Mouse (Mus musculus): ENCODE measurements around the gene Cnot6l. TPM values are rescaled to one million over a fixed set of nuclear protein-coding genes. Genes with fewer than 3 reads are reported as not detected.

The Cnot6l gene
- polyA plus RNA-seq (2014; fragmentation: Nextera tagmentation; extraction: Ambion mirVana): 22.3 and 25.2 TPM in 2 replicates

DNA sequence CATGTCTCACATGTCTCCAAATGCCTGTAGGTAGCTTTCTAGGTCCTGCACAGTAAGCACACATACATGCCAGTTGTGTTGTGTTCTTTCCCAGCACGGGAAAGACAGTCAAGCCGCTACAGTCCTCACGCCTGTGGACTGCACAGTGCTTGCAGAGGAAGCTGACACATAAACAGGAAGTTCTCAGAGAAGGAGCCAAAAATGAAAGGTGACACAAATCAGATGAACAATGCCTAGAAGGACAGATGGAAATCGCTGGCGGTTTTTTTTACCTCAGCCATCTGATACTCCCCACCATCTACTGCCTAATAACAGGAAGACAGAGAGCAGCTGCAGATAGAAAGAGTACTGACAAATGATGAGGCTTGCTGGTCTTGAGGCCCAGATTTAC lies at the start of gene Cnot6l:
Cnot6l (minus strand) TSS at position 151 of the 391 bp plus-strand sequence.
- peaks cover 5% of the 10 kb centered on the region; the same call in 1 of the 2 replicates for H3K9me3 ChIP-seq (ENCODE audit: control insufficient read depth, low read length)
- H3K4me2 ChIP-seq (ENCODE audit: low read length): peak within 1 kb of the TSS; percentile 85
- ATAC-seq (replicated peaks; ENCODE audit: low FRiP score, low TSS enrichment, low read depth): no peak
- DNase-seq (ENCODE audit: low spot score): peak; percentile 63
- H3K4me3 ChIP-seq (ENCODE audit: low read depth, low read length): peak within 1 kb of the TSS; percentile 89
- H3K36me3 ChIP-seq (ENCODE audit: control insufficient read depth, insufficient read depth, low read length): no peaks in the 10 kb centered on the region
- peak within 1 kb of the TSS; percentile 99 for H3K27ac ChIP-seq (ENCODE audit: low read depth)
- no peaks in the 10 kb centered on the region for H3K27me3 ChIP-seq (replicated peaks; ENCODE audit: control insufficient read depth, insufficient read depth, low read length)
- WGBS: 22% methylated on average over 5 of the region's 5 CpGs
- peak within 1 kb of the TSS; percentile 97 for H3K9ac ChIP-seq (ENCODE audit: low read length)
- H3K4me1 ChIP-seq (replicated peaks; ENCODE audit: control insufficient read depth, insufficient read depth, low read length): peaks cover 13% of the 10 kb centered on the region

DNA sequence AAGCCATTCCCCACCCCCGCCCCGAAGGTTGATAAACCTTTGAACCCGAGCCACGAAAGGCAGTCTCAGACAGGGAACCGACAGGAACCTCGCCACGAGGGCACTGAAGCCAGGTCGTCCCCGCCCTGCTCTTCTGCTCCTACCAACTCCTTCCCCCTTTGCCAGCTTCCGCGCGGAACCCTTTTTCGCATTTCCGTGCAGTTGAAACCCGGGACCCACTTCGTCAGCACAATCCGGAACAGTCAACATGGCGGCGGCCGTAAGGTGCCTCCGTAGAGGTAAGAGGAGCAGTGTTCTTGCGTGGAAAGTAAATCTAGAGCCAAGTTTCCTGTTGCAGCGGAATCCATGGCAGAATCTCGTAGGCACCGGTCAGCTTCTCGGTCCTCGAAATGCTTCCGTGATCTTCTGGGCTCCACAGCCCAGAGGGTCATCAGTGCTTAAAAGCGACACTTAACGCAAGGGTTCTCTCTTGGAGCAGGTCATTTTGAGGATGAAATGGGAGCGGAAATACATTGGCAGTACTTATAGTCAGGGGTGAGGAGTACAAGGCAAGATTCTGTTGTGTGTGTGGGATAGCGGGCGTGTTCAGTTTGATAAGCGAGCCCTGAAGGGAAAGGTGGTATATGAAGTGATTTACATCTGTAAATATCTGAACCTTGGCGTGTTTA lies 46.1 kb upstream of the Cnot6l start:
- Histone ChIP-seq H3K27ac (ENCODE audit: low read depth) (peak overlapping the region; percentile 76), H3K4me2 (ENCODE audit: low read length) (peak overlapping the region; percentile 80), H3K27me3 (replicated peaks; ENCODE audit: control insufficient read depth, insufficient read depth, low read length) (no peaks in the 10 kb centered on the region), H3K9ac (ENCODE audit: low read length) (peak overlapping the region; percentile 78), H3K4me3 (ENCODE audit: low read depth, low read length) (peak overlapping the region; percentile 99), H3K36me3 (ENCODE audit: control insufficient read depth, insufficient read depth, low read length) (peaks cover 14% of the 10 kb centered on the region), H3K4me1 (replicated peaks; ENCODE audit: control insufficient read depth, insufficient read depth, low read length) (peaks cover 9% of the 10 kb centered on the region; the same call in 1 of the 2 replicates), H3K9me3 (ENCODE audit: control insufficient read depth, low read length) (no peaks in the 10 kb centered on the region)
- WGBS: under 1% methylated on average over 35 of the region's 35 CpGs
- DNase-seq (ENCODE audit: low spot score) (peak; percentile 97), ATAC-seq (replicated peaks; ENCODE audit: low FRiP score, low TSS enrichment, low read depth) (peak; percentile 96)

DNA sequence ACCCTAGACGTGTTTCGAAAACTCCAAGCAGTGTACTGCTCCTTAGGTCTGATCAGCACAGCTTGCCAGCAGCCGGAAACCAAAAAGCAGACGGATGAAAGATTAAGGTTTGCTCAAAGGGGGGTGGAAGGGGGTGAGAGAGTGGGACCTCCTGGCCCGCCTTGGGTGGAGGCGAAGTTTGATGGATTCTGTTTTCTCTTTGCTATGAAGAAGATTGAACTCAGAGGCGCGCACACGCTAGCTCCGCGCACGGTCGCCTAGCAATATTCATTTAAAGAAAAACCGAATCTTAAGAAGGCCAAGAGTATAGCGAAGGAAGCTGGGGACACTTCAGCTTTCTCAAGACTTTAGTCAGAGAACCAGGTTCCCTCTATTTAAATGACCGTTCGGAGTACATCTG lies 45.5 kb upstream of the Cnot6l start, which contains the start of gene Mrpl1:
Mrpl1 (plus strand) TSS at position 35 of the 400 bp plus-strand sequence.
- Histone ChIP-seq H3K4me1 (replicated peaks; ENCODE audit: control insufficient read depth, insufficient read depth, low read length) (peaks cover 9% of the 10 kb centered on the region; the same call in 1 of the 2 replicates), H3K27ac (ENCODE audit: low read depth) (peak within 1 kb of the TSS; percentile 76), H3K27me3 (replicated peaks; ENCODE audit: control insufficient read depth, insufficient read depth, low read length) (no peaks in the 10 kb centered on the region), H3K9me3 (ENCODE audit: control insufficient read depth, low read length) (no peaks in the 10 kb centered on the region), H3K36me3 (ENCODE audit: control insufficient read depth, insufficient read depth, low read length) (peaks cover 8% of the 10 kb centered on the region), H3K9ac (ENCODE audit: low read length) (peak within 1 kb of the TSS; percentile 78), H3K4me2 (ENCODE audit: low read length) (peak within 1 kb of the TSS; percentile 80), H3K4me3 (ENCODE audit: low read depth, low read length) (peak within 1 kb of the TSS; percentile 99)
- under 1% methylated on average over 17 of the region's 17 CpGs for WGBS
- peak; percentile 75 for DNase-seq (ENCODE audit: low spot score)
- peak; percentile 82 for ATAC-seq (replicated peaks; ENCODE audit: low FRiP score, low TSS enrichment, low read depth)

DNA sequence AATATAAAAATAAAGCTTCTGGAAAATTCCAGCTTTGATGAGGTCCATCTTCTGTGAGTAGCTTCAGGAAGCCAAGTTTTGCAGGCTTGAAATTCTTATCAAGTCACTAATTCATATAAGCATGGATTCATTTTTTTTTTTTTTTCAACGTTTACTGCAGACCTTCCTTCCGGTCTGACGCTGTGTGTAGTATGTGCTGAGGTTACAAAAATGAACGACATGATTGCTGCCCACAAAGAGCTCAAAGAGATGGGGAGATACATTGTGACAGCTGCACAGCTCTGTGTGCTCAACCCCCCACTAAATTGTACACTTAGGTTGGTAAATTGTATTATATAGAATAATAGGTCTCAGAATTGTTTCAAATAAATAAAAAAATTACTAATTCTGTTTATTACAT lies 44.6 kb upstream of the Cnot6l start:
- ATAC-seq (replicated peaks; ENCODE audit: low FRiP score, low TSS enrichment, low read depth): no peak
- no peaks in the 10 kb centered on the region for H3K9me3 ChIP-seq (ENCODE audit: control insufficient read depth, low read length)
- H3K36me3 ChIP-seq (ENCODE audit: control insufficient read depth, insufficient read depth, low read length): no peaks in the 10 kb centered on the region
- H3K4me1 ChIP-seq (replicated peaks; ENCODE audit: control insufficient read depth, insufficient read depth, low read length): peaks cover 9% of the 10 kb centered on the region; the same call in 1 of the 2 replicates
- no peak overlapping the region for H3K9ac ChIP-seq (ENCODE audit: low read length)
- H3K27me3 ChIP-seq (replicated peaks; ENCODE audit: control insufficient read depth, insufficient read depth, low read length): no peaks in the 10 kb centered on the region
- H3K4me3 ChIP-seq (ENCODE audit: low read depth, low read length): no peak overlapping the region
- H3K27ac ChIP-seq (ENCODE audit: low read depth): no peak overlapping the region
- DNase-seq (ENCODE audit: low spot score): no peak
- 0 out of 2 replicates have a peak overlapping the region, but pooled peaks have one; percentile 80 for H3K4me2 ChIP-seq (ENCODE audit: low read length)
- 43% methylated on average over 4 of the region's 4 CpGs for WGBS

DNA sequence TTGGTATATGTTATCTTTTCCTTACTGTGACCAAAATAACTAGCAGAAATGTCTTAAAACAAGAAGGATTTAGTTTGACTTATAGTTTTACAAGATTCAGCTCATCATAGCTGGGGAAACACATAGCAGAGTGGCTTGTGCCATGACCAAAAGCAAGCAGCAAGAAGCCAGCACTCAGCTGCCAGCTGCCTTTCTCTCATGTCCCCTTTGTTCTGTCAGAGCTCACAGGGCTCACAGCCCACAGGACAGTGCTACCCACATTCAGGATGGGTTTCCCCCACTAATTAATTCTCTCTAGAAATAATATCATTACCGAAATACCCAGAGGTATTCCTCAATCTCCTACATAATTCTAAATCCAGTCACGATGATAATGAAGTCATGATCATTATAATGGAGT lies 43.6 kb upstream of the Cnot6l start:
- ATAC-seq (replicated peaks; ENCODE audit: low FRiP score, low TSS enrichment, low read depth) (no peak), DNase-seq (ENCODE audit: low spot score) (no peak)
- Histone ChIP-seq H3K4me2 (ENCODE audit: low read length) (no peak overlapping the region), H3K9me3 (ENCODE audit: control insufficient read depth, low read length) (no peaks in the 10 kb centered on the region), H3K4me1 (replicated peaks; ENCODE audit: control insufficient read depth, insufficient read depth, low read length) (peaks cover 9% of the 10 kb centered on the region; the same call in 1 of the 2 replicates), H3K36me3 (ENCODE audit: control insufficient read depth, insufficient read depth, low read length) (no peaks in the 10 kb centered on the region), H3K27ac (ENCODE audit: low read depth) (no peak overlapping the region), H3K27me3 (replicated peaks; ENCODE audit: control insufficient read depth, insufficient read depth, low read length) (no peaks in the 10 kb centered on the region), H3K9ac (ENCODE audit: low read length) (no peak overlapping the region), H3K4me3 (ENCODE audit: low read depth, low read length) (no peak overlapping the region)
- 84% methylated on average over 2 of the region's 2 CpGs for WGBS

DNA sequence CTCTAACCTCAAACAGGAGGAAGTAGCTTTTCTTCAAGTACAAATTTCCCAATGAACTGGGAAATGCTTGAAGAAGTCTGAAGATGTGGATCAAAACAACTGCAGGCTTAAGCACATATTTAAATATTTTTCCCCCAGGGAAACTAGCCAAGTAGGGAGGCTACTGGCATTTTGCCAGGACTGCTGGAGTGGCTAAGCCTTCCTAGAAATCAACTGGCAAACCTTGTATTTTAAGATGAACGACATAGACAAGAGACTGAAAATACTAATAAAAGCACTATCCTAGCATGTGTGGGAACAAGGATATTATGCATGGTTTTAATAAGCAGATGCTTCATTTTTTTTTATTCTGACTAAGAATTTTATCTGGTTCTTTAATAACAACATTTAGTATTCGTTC lies 42.9 kb upstream of the Cnot6l start:
- Histone ChIP-seq H3K4me2 (ENCODE audit: low read length) (no peak overlapping the region), H3K4me1 (replicated peaks; ENCODE audit: control insufficient read depth, insufficient read depth, low read length) (peaks cover 9% of the 10 kb centered on the region; the same call in 1 of the 2 replicates), H3K36me3 (ENCODE audit: control insufficient read depth, insufficient read depth, low read length) (no peaks in the 10 kb centered on the region), H3K9ac (ENCODE audit: low read length) (no peak overlapping the region), H3K4me3 (ENCODE audit: low read depth, low read length) (no peak overlapping the region), H3K9me3 (ENCODE audit: control insufficient read depth, low read length) (no peaks in the 10 kb centered on the region), H3K27me3 (replicated peaks; ENCODE audit: control insufficient read depth, insufficient read depth, low read length) (no peaks in the 10 kb centered on the region), H3K27ac (ENCODE audit: low read depth) (no peak overlapping the region)
- WGBS: 37% methylated on average over 2 of the region's 2 CpGs
- DNase-seq (ENCODE audit: low spot score) (peak; percentile 62), ATAC-seq (replicated peaks; ENCODE audit: low FRiP score, low TSS enrichment, low read depth) (no peak)

DNA sequence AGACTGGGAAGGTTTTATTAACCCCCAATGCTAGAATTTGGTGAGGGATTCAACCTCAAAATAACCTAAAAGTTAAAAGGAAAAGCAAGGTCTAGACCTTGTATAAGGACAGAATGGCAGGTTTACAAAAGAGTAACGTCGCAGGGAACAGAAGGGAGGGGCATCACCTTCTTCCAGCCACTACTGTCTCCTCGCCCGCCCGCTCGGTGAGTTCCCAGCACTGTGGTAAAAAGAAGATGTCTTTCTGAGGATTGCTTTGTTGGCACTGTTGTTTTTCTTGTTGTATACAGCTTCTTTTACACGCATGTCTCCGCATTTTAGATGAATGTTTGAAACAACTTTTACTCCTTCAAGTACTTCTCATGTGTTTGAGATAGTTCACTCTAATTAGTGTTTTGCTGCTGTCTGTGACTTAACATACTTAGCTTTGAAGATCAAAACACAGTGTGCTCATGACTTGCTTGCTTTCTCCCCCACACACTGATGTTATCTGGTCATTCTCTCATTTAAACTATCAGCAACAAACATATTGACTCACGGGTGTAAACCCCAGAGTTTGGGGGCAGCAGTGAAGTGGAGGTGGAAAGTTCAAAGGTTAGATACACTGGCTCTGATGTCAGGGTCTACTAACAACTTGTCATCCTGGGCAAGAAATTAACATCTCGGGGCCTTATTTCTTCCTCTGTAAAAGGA lies 37.6 kb upstream of the Cnot6l start:
- Histone ChIP-seq H3K4me1 (replicated peaks; ENCODE audit: control insufficient read depth, insufficient read depth, low read length) (no peaks in the 10 kb centered on the region; the same call in 1 of the 2 replicates), H3K27me3 (replicated peaks; ENCODE audit: control insufficient read depth, insufficient read depth, low read length) (no peaks in the 10 kb centered on the region), H3K36me3 (ENCODE audit: control insufficient read depth, insufficient read depth, low read length) (no peaks in the 10 kb centered on the region), H3K9ac (ENCODE audit: low read length) (no peak overlapping the region), H3K9me3 (ENCODE audit: control insufficient read depth, low read length) (no peaks in the 10 kb centered on the region), H3K4me2 (ENCODE audit: low read length) (no peak overlapping the region), H3K27ac (ENCODE audit: low read depth) (no peak overlapping the region), H3K4me3 (ENCODE audit: low read depth, low read length) (no peak overlapping the region)
- 55% methylated on average over 10 of the region's 10 CpGs for WGBS
- DNase-seq (ENCODE audit: low spot score): no peak
- ATAC-seq (replicated peaks; ENCODE audit: low FRiP score, low TSS enrichment, low read depth): no peak

DNA sequence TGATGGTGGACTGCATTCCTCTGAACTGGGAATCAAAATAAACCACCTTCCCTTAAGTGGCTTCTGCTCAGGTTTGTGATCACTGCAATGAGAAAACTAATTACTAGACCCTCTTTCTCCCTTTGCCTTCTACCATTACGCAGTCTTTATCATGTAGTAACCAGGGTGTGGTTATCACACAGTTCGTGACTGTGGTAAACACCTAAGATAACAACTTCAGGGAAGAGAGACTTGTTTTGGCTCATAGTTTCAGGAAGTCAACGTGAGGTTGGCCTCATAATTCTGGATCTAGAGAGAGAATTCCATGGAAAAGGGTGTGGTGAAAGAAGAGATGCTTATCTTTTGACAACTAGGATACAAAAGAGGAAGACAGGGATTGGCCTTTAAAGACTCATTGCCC lies 36.3 kb upstream of the Cnot6l start:
- no peak for ATAC-seq (replicated peaks; ENCODE audit: low FRiP score, low TSS enrichment, low read depth)
- Histone ChIP-seq H3K9ac (ENCODE audit: low read length) (no peak overlapping the region), H3K27ac (ENCODE audit: low read depth) (no peak overlapping the region), H3K9me3 (ENCODE audit: control insufficient read depth, low read length) (no peaks in the 10 kb centered on the region), H3K27me3 (replicated peaks; ENCODE audit: control insufficient read depth, insufficient read depth, low read length) (no peaks in the 10 kb centered on the region), H3K4me2 (ENCODE audit: low read length) (no peak overlapping the region), H3K36me3 (ENCODE audit: control insufficient read depth, insufficient read depth, low read length) (no peaks in the 10 kb centered on the region), H3K4me3 (ENCODE audit: low read depth, low read length) (no peak overlapping the region), H3K4me1 (replicated peaks; ENCODE audit: control insufficient read depth, insufficient read depth, low read length) (no peaks in the 10 kb centered on the region)
- WGBS: 71% methylated on average over 3 of the region's 3 CpGs
- no peak for DNase-seq (ENCODE audit: low spot score)
